Mouse (Mus musculus): ENCODE measurements around the gene Rbm38. TPM values are rescaled to one million over a fixed set of nuclear protein-coding genes. Genes with fewer than 3 reads are reported as not detected.

Rbm38 gene
- total RNA-seq, 1 experiment from 2014 or later: 81.3 TPM

DNA sequence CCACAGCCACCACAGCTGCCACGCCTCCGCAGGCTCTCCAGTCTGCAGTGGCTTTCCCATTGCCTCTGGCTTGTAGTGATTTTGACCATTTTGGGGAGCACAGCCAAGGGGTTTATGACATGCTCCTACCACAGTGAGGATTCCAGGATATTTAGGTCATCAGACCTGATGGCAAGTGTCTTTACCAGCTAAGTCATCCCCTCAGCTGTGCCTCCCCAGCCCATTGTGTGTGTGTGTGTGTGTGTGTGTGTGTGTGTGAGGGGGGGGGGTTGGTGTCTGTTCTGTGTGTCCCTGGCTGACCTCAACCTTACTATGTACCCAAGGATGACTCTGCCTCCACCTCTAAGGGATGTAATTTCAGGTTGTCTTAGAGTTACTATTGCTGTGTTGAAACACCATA is 44.6 kb downstream of the Rbm38 start:
- ATAC-seq (replicated peaks in 1 of 2; ENCODE audit: insufficient read depth in 1 of 2, low FRiP score in 2 of 2, low TSS enrichment in 1 of 2, low read depth in 1 of 2, poor library complexity in 2 of 2, severe bottlenecking in 2 of 2): no peak; a peak in 1 of 4 replicates

GRCm38 (mm10) chr2:173072948-173073347 is 52.6 kb downstream of the Rbm38 start:
- peak; percentile 93 to 96 for ATAC-seq (replicated peaks in 1 of 2; ENCODE audit: insufficient read depth in 1 of 2, low FRiP score in 2 of 2, low TSS enrichment in 1 of 2, low read depth in 1 of 2, poor library complexity in 2 of 2, severe bottlenecking in 2 of 2)

DNA sequence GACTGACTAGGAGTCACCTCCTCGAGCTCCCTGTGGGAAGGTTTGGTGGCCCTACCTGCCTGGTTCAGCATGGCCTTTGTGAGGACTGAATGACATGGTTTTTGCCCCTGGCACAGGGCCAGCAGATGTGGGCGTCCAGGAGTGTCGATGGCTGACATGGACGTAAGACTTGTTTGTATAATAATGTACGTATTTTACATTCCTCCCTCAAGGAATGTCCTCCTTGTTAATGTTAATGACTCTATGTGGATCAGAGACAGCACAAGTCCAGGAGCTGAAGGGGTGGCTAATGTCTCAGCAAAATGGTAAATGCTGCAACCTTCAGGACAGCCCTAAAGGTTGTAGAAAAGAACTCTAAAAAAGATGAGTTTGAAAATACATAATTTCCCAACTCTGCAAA is 53.4 kb downstream of the Rbm38 start:
- no peak for ATAC-seq (replicated peaks in 1 of 2; ENCODE audit: insufficient read depth in 1 of 2, low FRiP score in 2 of 2, low TSS enrichment in 1 of 2, low read depth in 1 of 2, poor library complexity in 2 of 2, severe bottlenecking in 2 of 2)

- no peak for ATAC-seq (replicated peaks in 1 of 2; ENCODE audit: insufficient read depth in 1 of 2, low FRiP score in 2 of 2, low TSS enrichment in 1 of 2, low read depth in 1 of 2, poor library complexity in 2 of 2, severe bottlenecking in 2 of 2)
Measured at GRCm38 (mm10) chr2:173076921-173077320, 56.6 kb downstream of the Rbm38 start.

GRCm38 (mm10) chr2:173079766-173080549 is 59.7 kb downstream of the Rbm38 start:
- ATAC-seq (replicated peaks in 1 of 2; ENCODE audit: insufficient read depth in 1 of 2, low FRiP score in 2 of 2, low TSS enrichment in 1 of 2, low read depth in 1 of 2, poor library complexity in 2 of 2, severe bottlenecking in 2 of 2): no peak

DNA sequence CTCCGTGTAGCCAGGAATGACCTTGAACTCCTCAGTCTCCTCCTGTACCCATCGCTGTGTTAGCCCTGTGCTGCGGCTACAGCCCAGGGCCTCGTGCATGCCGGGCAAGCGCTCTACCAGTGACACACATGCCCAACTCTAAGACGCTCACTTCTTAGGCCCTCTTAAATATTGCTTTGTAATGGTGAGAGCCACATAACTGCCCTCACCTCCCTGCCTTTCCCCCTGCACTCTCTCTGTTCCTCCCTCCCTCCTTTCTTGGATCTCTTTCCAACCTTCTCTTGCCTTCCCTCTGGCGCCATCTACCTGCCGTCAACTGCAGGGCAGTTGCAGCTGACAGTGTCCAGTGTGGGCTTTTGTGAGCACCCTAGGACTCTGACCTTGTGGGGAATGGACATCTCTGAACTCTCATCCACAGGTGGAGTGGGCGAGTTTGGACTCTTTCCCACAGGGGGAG is 60.5 kb downstream of the Rbm38 start:
- peak; percentile 68 for ATAC-seq (replicated peaks in 1 of 2; ENCODE audit: insufficient read depth in 1 of 2, low FRiP score in 2 of 2, low TSS enrichment in 1 of 2, low read depth in 1 of 2, poor library complexity in 2 of 2, severe bottlenecking in 2 of 2)

GRCm38 (mm10) chr2:173082706-173083105 is 62.4 kb downstream of the Rbm38 start:
- ATAC-seq (replicated peaks in 1 of 2; ENCODE audit: insufficient read depth in 1 of 2, low FRiP score in 2 of 2, low TSS enrichment in 1 of 2, low read depth in 1 of 2, poor library complexity in 2 of 2, severe bottlenecking in 2 of 2): peak in 1 of 2 experiments; percentile 14; a peak in 1 of 4 replicates

DNA sequence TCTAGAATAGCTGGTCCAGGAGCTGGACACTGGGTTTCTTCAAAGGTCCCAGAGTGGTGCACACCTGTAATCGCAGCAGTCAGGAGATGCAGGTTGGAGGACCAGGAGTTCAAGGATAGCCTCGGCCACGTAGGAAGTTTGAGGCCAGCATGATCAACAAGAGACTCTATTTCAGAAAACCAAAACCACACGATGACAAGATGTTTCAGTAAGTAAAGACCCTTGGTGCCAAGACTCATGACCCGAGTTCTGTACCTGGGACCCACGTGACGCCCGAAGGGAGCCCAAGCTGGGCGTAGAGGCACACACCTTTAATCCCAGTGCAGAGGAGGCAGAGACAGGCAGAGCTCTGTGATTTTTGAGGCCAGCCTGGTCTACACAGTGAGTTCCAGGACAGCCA is 62.8 kb downstream of the Rbm38 start:
- ATAC-seq (replicated peaks in 1 of 2; ENCODE audit: insufficient read depth in 1 of 2, low FRiP score in 2 of 2, low TSS enrichment in 1 of 2, low read depth in 1 of 2, poor library complexity in 2 of 2, severe bottlenecking in 2 of 2): no peak

- ATAC-seq (replicated peaks in 1 of 2; ENCODE audit: insufficient read depth in 1 of 2, low FRiP score in 2 of 2, low TSS enrichment in 1 of 2, low read depth in 1 of 2, poor library complexity in 2 of 2, severe bottlenecking in 2 of 2): peak; percentile 88 to 90
Measured at GRCm38 (mm10) chr2:173083712-173084475, 63.6 kb downstream of the Rbm38 start.

Other genes with a start within 250 kb of the Rbm38 start
- 1.9 TPM in 1 of 2 replicates, not detected in the other for gene Bmp7, start 80.2 kb upstream of the Rbm38 start, total RNA-seq (2017)
- 2.2 and 9.6 TPM in 2 replicates for gene Spo11, start 42.8 kb upstream of the Rbm38 start, total RNA-seq (2017)
- gene Rae1, start 20.4 kb upstream of the Rbm38 start, total RNA-seq (2017): 45.8 and 57.5 TPM in 2 replicates
- gene Ctcfl, start 99.0 kb downstream of the Rbm38 start, total RNA-seq (2017): not detected in 2 replicates
- gene Pck1, start 132.6 kb downstream of the Rbm38 start, total RNA-seq (2017): not detected in 2 replicates
- gene Zbp1, start 198.4 kb downstream of the Rbm38 start, total RNA-seq (2017): 4.6 and 12.5 TPM in 2 replicates